Mouse (Mus musculus) left cerebral cortex, postnatal 25 days (tissue): ENCODE data around the gene Rcor2. TPM values are rescaled to one million over a fixed set of nuclear protein-coding genes. Genes with fewer than 3 reads are reported as not detected.

Experiments
- DNase-seq, 2 experiments: peaks; one replicate each; pipeline ENCODE4 v3.0.0; 2022; ENCODE audit warnings: low spot score in 2 of 2, mixed read lengths in 1 of 2
- intact Hi-C: fragments of 180-260 bp; cut with DNase I; formaldehyde crosslinking; loops from one replicate; pipeline ENCODE4 v1.15.1; 2025
- total RNA-seq, 2 experiments: library from RNA; stranded (reverse); gene quantifications; 2 replicates each; pipeline ENCODE4 v1.2.3; 2021

The Rcor2 gene
- total RNA-seq, 2 experiments from 2014 or later: 13.8 to 15.3 TPM

- DNase-seq: no peak
- intact Hi-C loops: no loop called here
Measured at GRCm38 (mm10) chr19:7262592-7262991, 4.5 kb upstream of the Rcor2 start.

GRCm38 (mm10) chr19:7264088-7264765, 2.9 kb upstream of the Rcor2 start:
- intact Hi-C loops: no loop called here
- peak; percentile 68 to 77 for DNase-seq

- DNase-seq: no peak
- intact Hi-C loops: no loop called here
Measured at GRCm38 (mm10) chr19:7264766-7265331, 2.3 kb upstream of the Rcor2 start.

GRCm38 (mm10) chr19:7265478-7266191, 1.5 kb upstream of the Rcor2 start:
- DNase-seq: no peak

GRCm38 (mm10) chr19:7266421-7266831, 699 bp upstream of the Rcor2 start:
- DNase-seq: no peak
- intact Hi-C loops: no loop called here

More at GRCm38 (mm10) chr19:7265478-7266191, 1.5 kb upstream of the Rcor2 start:
- intact Hi-C loops: no loop called here

GRCm38 (mm10) chr19:7267781-7268721, 926 bp downstream of the Rcor2 start:
- peak; percentile 72 to 73 for DNase-seq
- intact Hi-C loops: loop anchor here (1.0 to 2.0 kb wide), 2 partner anchors 73 to 151 kb away; partner anchors contain the start of gene Mark2

- intact Hi-C loops: loop anchor here (1.0 to 2.0 kb wide), 2 partner anchors 73 to 150 kb away; partner anchors contain the start of gene Mark2
- DNase-seq: peak in 1 of 2 experiments; percentile 63
Measured at GRCm38 (mm10) chr19:7268722-7269090, 1.6 kb downstream of the Rcor2 start.

- intact Hi-C loops: loop anchor here (2.0 kb wide), 1 partner anchor 149 kb away; no protein-coding TSS in a partner anchor
- no peak for DNase-seq
Measured at GRCm38 (mm10) chr19:7269290-7270044, 2.3 kb downstream of the Rcor2 start.

- intact Hi-C loops: no loop called here
Measured at GRCm38 (mm10) chr19:7273486-7273885, 6.4 kb downstream of the Rcor2 start.

GRCm38 (mm10) chr19:7274326-7274990, 7.3 kb downstream of the Rcor2 start:
- intact Hi-C loops: no loop called here
- DNase-seq: peak in 1 of 2 experiments; percentile 56

More at GRCm38 (mm10) chr19:7273486-7273885, 6.4 kb downstream of the Rcor2 start:
- DNase-seq: no peak

- DNase-seq: peak in 1 of 2 experiments; percentile 9
- intact Hi-C loops: no loop called here
Measured at GRCm38 (mm10) chr19:7275131-7275789, 8.1 kb downstream of the Rcor2 start.

- no peak for DNase-seq
- intact Hi-C loops: no loop called here
Measured at GRCm38 (mm10) chr19:7276053-7276659, 9.0 kb downstream of the Rcor2 start.

- intact Hi-C loops: no loop called here
- no peak for DNase-seq
Measured at GRCm38 (mm10) chr19:7276796-7277195, 9.7 kb downstream of the Rcor2 start.

- intact Hi-C loops: no loop called here
- peak in 1 of 2 experiments; percentile 59 for DNase-seq
Measured at GRCm38 (mm10) chr19:7278200-7278906, 11.2 kb downstream of the Rcor2 start.

GRCm38 (mm10) chr19:7279114-7279513, 12.0 kb downstream of the Rcor2 start:
- intact Hi-C loops: no loop called here
- DNase-seq: no peak

GRCm38 (mm10) chr19:7280557-7281330, 13.6 kb downstream of the Rcor2 start:
- peak; percentile 77 to 96 for DNase-seq

More at GRCm38 (mm10) chr19:7280557-7281330, 13.6 kb downstream of the Rcor2 start:
- intact Hi-C loops: loop anchor here (1.0 kb wide), 1 partner anchor 61 kb away; the partner anchor contains the start of gene Mark2
